16 mouse cellular contexts compared by ENCODE assay signal in genomic region chr1:151863135-151863796, GRCm38 (mm10).
DNase-seq lines count a peak whose midpoint lies in the region; ATAC-seq and TF ChIP-seq lines count a peak whose summit lies in the region.
"Had no signal": no experiment of that assay in that cellular context is flagged by ENCODE, and none has a peak within 500 bp of the region (broad histone marks: within the 10 kb centered on the region; RNA-seq: fewer than 3 reads in every experiment).

No protein-coding gene starts in this region.

- no peak for ATAC-seq in heart, embryonic 15.5 days (replicated peaks; ENCODE audit: insufficient number of reproducible peaks, insufficient read depth, low FRiP score, low read depth)
- no peak for ATAC-seq in intestine, embryonic 15.5 days
- ATAC-seq: liver, postnatal 0 days had no signal

- H3K4me2 ChIP-seq in heart, embryonic 15.5 days = no peak overlapping the region
- H3K4me2 ChIP-seq in intestine, embryonic 15.5 days (replicated peaks) = no peak overlapping the region
- H3K4me2 ChIP-seq: hindbrain, embryonic 13.5 days; limb, embryonic 13.5 days; midbrain, embryonic 12.5 days had no signal

- no peaks in the 10 kb centered on the region for H3K36me3 ChIP-seq in heart, embryonic 15.5 days
- no peaks in the 10 kb centered on the region for H3K36me3 ChIP-seq in kidney, adult 2 months (ENCODE audit: control insufficient read depth, insufficient read depth, low read length)
- no peaks in the 10 kb centered on the region for H3K36me3 ChIP-seq in intestine, embryonic 15.5 days
- H3K36me3 ChIP-seq: hindbrain, embryonic 13.5 days; limb, embryonic 13.5 days; midbrain, embryonic 12.5 days had no signal

- DNase-seq in heart, postnatal 4 days = no peak
- peak; percentile 59 to 71 for DNase-seq in kidney, postnatal 4 days
- no peak for DNase-seq in kidney, adult 2 months
- peak; percentile 67 for DNase-seq in lung, postnatal 36 days
- no peak for DNase-seq in spleen, postnatal 4 days (ENCODE audit: low spot score in 2 of 2)
- DNase-seq in right cerebral cortex, postnatal 25 days = no peak
- DNase-seq: cerebellum, adult 11-12 months; liver, postnatal 0 days; right cerebral cortex, adult 18-20 months had no signal

- H3K27ac ChIP-seq in heart, embryonic 15.5 days = peak overlapping the region; percentile 51
- no peak overlapping the region for H3K27ac ChIP-seq in kidney, adult 2 months (ENCODE audit: insufficient read depth, low read depth, low read length)
- peak overlapping the region; percentile 54 for H3K27ac ChIP-seq in intestine, embryonic 15.5 days
- H3K27ac ChIP-seq: hindbrain, embryonic 13.5 days; layer of hippocampus, adult 2 months; left cerebral cortex, adult 2 months; limb, embryonic 13.5 days; midbrain, embryonic 12.5 days had no signal

- H3K27me3 ChIP-seq in heart, embryonic 15.5 days = no peaks in the 10 kb centered on the region
- H3K27me3 ChIP-seq in kidney, adult 2 months (replicated peaks; ENCODE audit: control insufficient read depth, insufficient read depth, low read length) = no peaks in the 10 kb centered on the region
- H3K27me3 ChIP-seq in intestine, embryonic 15.5 days (replicated peaks) = no peaks in the 10 kb centered on the region
- H3K27me3 ChIP-seq: hindbrain, embryonic 13.5 days; limb, embryonic 13.5 days; midbrain, embryonic 12.5 days had no signal

- TF ChIP-seq POLR2A in kidney, adult 2 months (IDR thresholded peaks at IDR 0.05; ENCODE audit: low read depth, low read length) = no peak

- H3K4me1 ChIP-seq in heart, embryonic 15.5 days (replicated peaks) = peaks cover 10% of the 10 kb centered on the region
- H3K4me1 ChIP-seq in kidney, adult 2 months (ENCODE audit: control insufficient read depth, insufficient read depth, low read length) = no peaks in the 10 kb centered on the region
- H3K4me1 ChIP-seq in intestine, embryonic 15.5 days (replicated peaks) = 0 out of 2 replicates have a peak, but pooled peaks cover 2% of the 10 kb centered on the region
- H3K4me1 ChIP-seq: hindbrain, embryonic 13.5 days; midbrain, embryonic 12.5 days had no signal

- no peak overlapping the region for H3K4me3 ChIP-seq in heart, embryonic 15.5 days
- no peak overlapping the region for H3K4me3 ChIP-seq in kidney, adult 2 months (ENCODE audit: insufficient read depth, low read depth, low read length)
- no peak overlapping the region for H3K4me3 ChIP-seq in intestine, embryonic 15.5 days (replicated peaks)
- H3K4me3 ChIP-seq: hindbrain, embryonic 13.5 days; layer of hippocampus, adult 2 months; left cerebral cortex, adult 2 months; limb, embryonic 13.5 days; midbrain, embryonic 12.5 days had no signal

- no peak overlapping the region for H3K9ac ChIP-seq in heart, embryonic 15.5 days
- no peak overlapping the region for H3K9ac ChIP-seq in intestine, embryonic 15.5 days
- H3K9ac ChIP-seq: hindbrain, embryonic 13.5 days; limb, embryonic 13.5 days; liver, postnatal 0 days; midbrain, embryonic 12.5 days had no signal

- 75% methylated on average over 17 of the region's 17 CpGs for WGBS in heart, embryonic 15.5 days
- WGBS in kidney, adult 2 months = 75% methylated on average over 17 of the region's 17 CpGs
- WGBS in intestine, embryonic 15.5 days = 56% methylated on average over 17 of the region's 17 CpGs

- no peak for TF ChIP-seq CTCF in kidney, adult 2 months (conservative IDR thresholded peaks at IDR 0.05; ENCODE audit: insufficient read depth, insufficient read length, low read depth, low read length)

- H3K9me3 ChIP-seq in heart, embryonic 15.5 days (replicated peaks) = no peaks in the 10 kb centered on the region
- no peaks in the 10 kb centered on the region for H3K9me3 ChIP-seq in intestine, embryonic 15.5 days
- H3K9me3 ChIP-seq: hindbrain, embryonic 13.5 days; limb, embryonic 13.5 days; midbrain, embryonic 12.5 days had no signal

Comparison
In these comparisons a context has a peak if more than half of its experiments do, and no peak if none do; other contexts are left out.
1. DNase-seq: peak in kidney, postnatal 4 days (2 of 2) and lung, postnatal 36 days (single experiment); none in heart, postnatal 4 days (single experiment), kidney, adult 2 months (single experiment), spleen, postnatal 4 days (0 of 2) and right cerebral cortex, postnatal 25 days (single experiment).